Mouse (Mus musculus) liver, embryonic 14.5 days (tissue): Measurements from ENCODE around the gene Tmem132d. TPM values are rescaled to one million over a fixed set of nuclear protein-coding genes. Genes with fewer than 3 reads are reported as not detected.

Experiments
- ATAC-seq: fragments of 200-750 bp; cut with Nextera tagmentation; 2 replicates; pipeline ENCODE4 v1.8.0; 2017; ENCODE audit warnings: moderate number of reproducible peaks, mild to moderate bottlenecking, moderate library complexity; ENCODE audit not compliant: insufficient read depth
- DNase-seq, 3 experiments: peaks; one replicate each; pipeline ENCODE4 v3.0.0-alpha.2; 2012 to 2013; ENCODE audit warnings: low read depth in 3 of 3, low spot score in 3 of 3
- H3K27ac ChIP-seq: fragments of 300-500 bp; sonication (generic); 2 replicates; pipeline ENCODE4 v1.5.1; 2014; ENCODE audit warnings: moderate library complexity, mild to moderate bottlenecking, control low read depth, inconsistent platforms
- H3K27me3 ChIP-seq: fragments of 300-500 bp; sonication (generic); 2 replicates; pipeline ENCODE4 v1.6.1; 2014; ENCODE audit warnings: mild to moderate bottlenecking, low read length, moderate library complexity; ENCODE audit not compliant: control insufficient read depth, insufficient read depth
- H3K36me3 ChIP-seq: fragments of 300-500 bp; sonication (generic); replicated peaks from 2 replicates; pipeline ENCODE4 v1.6.1; 2014; ENCODE audit warnings: low read depth; ENCODE audit not compliant: control insufficient read depth, insufficient read depth
- H3K4me1 ChIP-seq, 2 experiments: fragments of 200-500 bp in 1 of 2; fragments of 300-500 bp in 1 of 2; sonication (generic) in 1 of 2; replicated peaks; 2 replicates each; pipeline ENCODE4 v1.6.1; 2012 to 2014; ENCODE audit warnings: antibody characterized with exemption in 1 of 2, inconsistent platforms in 1 of 2, low read length in 1 of 2; ENCODE audit not compliant: control insufficient read depth in 2 of 2, insufficient read depth in 2 of 2
- H3K4me2 ChIP-seq: fragments of 300-500 bp; sonication (generic); 2 replicates; pipeline ENCODE4 v1.6.1; 2014; ENCODE audit warnings: low read depth, mild to moderate bottlenecking, control low read depth, moderate library complexity
- H3K4me3 ChIP-seq, 2 experiments: fragments of 200-500 bp in 1 of 2; fragments of 300-500 bp in 1 of 2; sonication (generic) in 1 of 2; 2 replicates each; pipeline ENCODE4 v1.5.1; 2012 to 2014; ENCODE audit warnings: low read depth in 2 of 2, low read length in 2 of 2, mild to moderate bottlenecking in 2 of 2, control low read depth in 1 of 2, inconsistent platforms in 1 of 2, moderate library complexity in 1 of 2; ENCODE audit not compliant: insufficient read depth in 1 of 2
- H3K9ac ChIP-seq: fragments of 300-500 bp; sonication (generic); replicated peaks from 2 replicates; pipeline ENCODE4 v1.6.1; 2014; ENCODE audit warnings: mild to moderate bottlenecking, control low read depth, moderate library complexity
- H3K9me3 ChIP-seq: fragments of 300-500 bp; sonication (generic); 2 replicates; pipeline ENCODE4 v1.6.1; 2016; ENCODE audit warnings: low read length, mixed read lengths; ENCODE audit not compliant: control insufficient read depth
- CTCF ChIP-seq: IDR thresholded peaks from 2 replicates; pipeline ENCODE4 v1.5.1; 2016; ENCODE audit warnings: antibody characterized with exemption, low read depth, control low read depth
- EP300 ChIP-seq: IDR thresholded peaks from 2 replicates; pipeline ENCODE4 v1.6.1; 2016; ENCODE audit warnings: antibody characterized with exemption, low read depth
- WGBS: fragments of 180-500 bp; shearing (Covaris S2); extraction: QIAGEN DNeasy Blood & Tissue Kit; methylation state at CpG from one replicate; pipeline ENCODE4 v1.1.7; 2014; ENCODE audit not compliant: insufficient replicate concordance; 5-methylcytosine and 5-hydroxymethylcytosine counted together
- polyA plus RNA-seq, 2 experiments: library from polyadenylated mRNA; depleted of rRNA in 1 of 2; stranded (reverse) in 1 of 2; unstranded in 1 of 2; fragments of >200 nt; fragmentation: Nextera tagmentation in 1 of 2; extraction: Ambion mirVana in 1 of 2; gene quantifications; 2 replicates each; pipeline versions ENCODE4 v1.2.1 to v1.2.3; 2012 to 2014

Tmem132d gene
- polyA plus RNA-seq, 2 experiments = under 0.01 TPM; not detected in 1

DNA sequence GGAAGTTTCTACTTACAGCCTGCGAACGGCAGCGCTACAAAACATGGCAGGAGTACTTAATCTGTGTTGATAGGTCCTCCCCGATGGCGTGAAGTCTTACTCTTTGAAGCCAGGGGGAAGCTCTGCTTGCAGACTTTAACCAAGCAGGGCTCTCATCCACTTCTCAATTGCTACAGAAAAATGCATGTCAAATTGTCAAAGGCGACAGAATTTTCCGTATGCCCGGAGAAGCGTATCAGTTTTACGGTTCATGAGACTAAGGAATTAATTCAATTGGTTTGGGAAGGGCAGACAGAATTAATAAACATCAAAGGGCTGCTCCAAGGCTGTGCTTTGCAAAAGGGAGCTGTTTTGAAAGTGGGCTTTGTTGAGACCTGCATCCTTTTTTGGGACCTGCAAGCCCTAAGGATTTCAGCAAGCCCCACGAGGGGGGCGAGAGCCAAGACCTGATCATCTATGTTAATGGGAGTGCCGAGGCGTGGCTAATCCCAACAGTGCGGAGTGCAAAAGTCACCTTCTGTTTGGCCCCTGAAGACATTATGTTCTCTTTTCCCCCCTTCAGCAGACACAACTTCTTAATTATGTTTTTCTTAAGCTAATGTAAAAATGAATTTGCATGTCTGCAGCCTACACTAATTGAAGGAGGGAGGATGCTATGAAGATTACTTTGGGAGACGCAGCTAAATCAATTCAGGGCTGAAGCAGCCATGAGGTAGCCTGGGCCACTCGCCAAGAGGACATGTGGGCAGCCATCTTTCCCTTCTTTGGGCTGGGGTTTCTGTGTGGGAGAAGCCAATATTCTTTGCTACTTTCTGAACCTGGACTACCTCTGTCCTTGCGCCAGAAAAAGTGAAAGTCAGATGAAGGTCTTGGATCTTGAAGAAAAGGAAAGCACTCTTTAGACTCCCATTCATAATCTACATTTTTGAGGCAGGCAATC, 547.0 kb downstream of the Tmem132d start:
- 75% methylated on average over 18 of the region's 18 CpGs for WGBS
- Histone ChIP-seq H3K4me1 (no peaks in the 10 kb centered on the region), H3K27ac (no peak overlapping the region), H3K36me3 (no peaks in the 10 kb centered on the region), H3K4me2 (no peak overlapping the region), H3K9me3 (peaks cover 5% of the 10 kb centered on the region), H3K9ac (no peak overlapping the region), H3K27me3 (no peaks in the 10 kb centered on the region), H3K4me3 (no peak overlapping the region)
- TF ChIP-seq EP300 = no peak
- no peak for ATAC-seq
- no peak for DNase-seq

DNA sequence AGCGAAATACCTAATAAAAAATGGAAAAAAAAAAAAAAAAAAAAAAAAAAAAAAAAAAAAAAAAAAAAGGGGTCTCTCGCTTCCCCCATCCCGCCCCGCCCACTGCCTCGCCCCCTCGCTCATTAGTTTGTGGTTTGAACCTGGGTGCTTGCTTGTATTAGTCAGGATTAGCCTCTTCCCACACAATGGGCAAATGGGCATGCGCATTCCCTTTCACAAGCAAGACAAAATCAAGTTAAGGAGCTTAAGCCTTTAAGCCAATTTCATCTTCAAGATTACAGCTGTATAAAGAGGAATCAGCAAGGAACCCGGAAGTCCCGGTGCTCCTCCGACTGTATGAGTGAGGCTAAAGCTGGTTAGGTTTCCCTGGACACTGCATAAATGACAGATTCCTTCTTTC, 549.9 kb downstream of the Tmem132d start:
- Histone ChIP-seq H3K36me3 (no peaks in the 10 kb centered on the region), H3K27me3 (no peaks in the 10 kb centered on the region), H3K4me1 (no peaks in the 10 kb centered on the region), H3K9ac (no peak overlapping the region), H3K4me3 (no peak overlapping the region), H3K4me2 (no peak overlapping the region), H3K9me3 (peaks cover 5% of the 10 kb centered on the region), H3K27ac (no peak overlapping the region)
- WGBS = 55% methylated on average over 10 of the region's 10 CpGs
- ATAC-seq = no peak
- TF ChIP-seq EP300 = no peak
- no peak for TF ChIP-seq CTCF
- no peak for DNase-seq

DNA sequence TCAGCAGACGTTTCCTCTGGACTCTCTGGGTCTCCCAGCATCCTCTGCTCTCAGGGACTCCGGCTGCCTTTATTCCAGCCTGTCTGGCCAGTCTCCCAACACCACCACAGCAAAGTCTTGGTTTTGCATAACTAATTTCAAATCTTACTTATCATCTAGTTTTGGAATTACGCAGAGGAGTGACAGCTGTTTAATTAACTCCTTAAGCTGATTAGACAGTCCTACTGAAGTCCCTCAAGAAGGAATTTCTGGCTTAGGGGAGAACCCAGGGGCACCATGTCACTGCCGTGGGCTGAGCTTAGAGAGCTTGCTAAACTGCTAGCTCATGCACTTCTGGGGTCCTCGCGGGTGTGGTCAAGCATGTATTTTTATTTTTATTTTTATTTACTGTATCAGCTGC, 558.4 kb downstream of the Tmem132d start:
- Histone ChIP-seq H3K4me2 (no peak overlapping the region), H3K27me3 (no peaks in the 10 kb centered on the region), H3K9me3 (no peaks in the 10 kb centered on the region), H3K9ac (no peak overlapping the region), H3K27ac (no peak overlapping the region), H3K4me1 (no peaks in the 10 kb centered on the region), H3K4me3 (no peak overlapping the region), H3K36me3 (no peaks in the 10 kb centered on the region)
- no peak for TF ChIP-seq CTCF
- no peak for TF ChIP-seq EP300
- DNase-seq = no peak
- ATAC-seq = no peak
- 57% methylated on average over 6 of the region's 6 CpGs for WGBS

DNA sequence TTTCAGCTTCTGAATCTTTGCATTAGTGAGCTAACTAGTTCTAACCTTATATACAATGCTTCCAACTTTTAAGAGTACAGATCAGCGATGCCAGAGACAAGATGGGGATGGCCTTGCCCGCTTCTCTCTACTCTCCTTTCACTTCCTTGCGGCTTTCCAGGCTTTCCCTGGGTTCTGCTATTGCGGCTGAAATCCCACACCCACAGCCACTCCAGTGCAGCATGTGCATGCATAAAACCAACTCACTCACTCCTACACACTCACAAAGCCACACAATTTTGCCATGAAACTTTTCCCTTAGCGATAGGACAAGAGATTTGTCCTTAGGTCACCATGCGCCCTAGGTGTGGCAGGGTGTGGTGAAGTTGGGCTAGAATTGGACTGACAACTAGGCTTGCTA, 567.7 kb downstream of the Tmem132d start:
- Histone ChIP-seq H3K4me3 (no peak overlapping the region), H3K9ac (no peak overlapping the region), H3K9me3 (no peaks in the 10 kb centered on the region), H3K27me3 (no peaks in the 10 kb centered on the region), H3K4me1 (no peaks in the 10 kb centered on the region), H3K36me3 (no peaks in the 10 kb centered on the region), H3K4me2 (no peak overlapping the region), H3K27ac (no peak overlapping the region)
- no peak for TF ChIP-seq CTCF
- ATAC-seq (no peak), DNase-seq (no peak)
- 68% methylated on average over 6 of the region's 6 CpGs for WGBS

DNA sequence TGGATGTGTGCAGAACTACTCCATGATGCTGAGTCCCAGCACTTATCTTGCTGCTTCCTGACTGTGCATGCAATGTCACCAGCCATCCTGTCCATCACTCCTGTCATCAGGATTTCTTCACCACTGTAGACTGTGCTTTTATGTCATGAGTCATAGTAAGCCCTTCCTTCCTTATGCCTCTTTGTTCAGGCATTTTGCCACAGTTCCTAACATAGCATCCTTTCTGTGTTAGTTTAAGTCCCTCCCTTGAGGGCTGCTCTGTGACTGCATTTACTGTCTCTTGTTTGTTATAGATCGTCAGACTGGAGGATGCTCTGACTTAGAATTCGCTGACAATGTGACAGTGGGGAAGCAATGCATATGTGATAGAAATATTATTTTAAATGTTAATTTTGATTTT, 573.2 kb downstream of the Tmem132d start:
- no peaks in the 10 kb centered on the region for H3K4me1 ChIP-seq
- DNase-seq (no peak), ATAC-seq (no peak)
- 56% methylated on average over 2 of the region's 2 CpGs for WGBS
- no peaks in the 10 kb centered on the region for H3K27me3 ChIP-seq
- no peaks in the 10 kb centered on the region for H3K9me3 ChIP-seq
- no peak overlapping the region for H3K9ac ChIP-seq
- no peak overlapping the region for H3K4me3 ChIP-seq
- H3K27ac ChIP-seq = no peak overlapping the region
- no peak for TF ChIP-seq CTCF
- no peak for TF ChIP-seq EP300
- no peaks in the 10 kb centered on the region for H3K36me3 ChIP-seq
- H3K4me2 ChIP-seq = no peak overlapping the region
